Mouse (Mus musculus) E14TG2a.4 (cell line): ENCODE results near the gene 1700042G07Rik.

Experiments used
- H3K27me3 ChIP-seq: 2 replicates; pipeline ENCODE4 v1.6.1; 2014; ENCODE audit warnings: low read length, control low read depth; ENCODE audit not compliant: insufficient read depth
- H3K36me3 ChIP-seq: 2 replicates; pipeline ENCODE4 v1.6.1; 2014; ENCODE audit warnings: low read length, control low read depth; ENCODE audit not compliant: insufficient read depth
- H3K4me1 ChIP-seq: replicated peaks from 2 replicates; pipeline ENCODE4 v1.6.1; 2014; ENCODE audit warnings: low read depth, low read length, control low read depth
- H3K4me3 ChIP-seq: replicated peaks from 2 replicates; pipeline ENCODE4 v1.5.1; 2014; ENCODE audit warnings: mild to moderate bottlenecking, low read length
- H3K9me3 ChIP-seq: 2 replicates; pipeline ENCODE4 v1.6.1; 2014; ENCODE audit warnings: low read length, control low read depth
- CTCF ChIP-seq: conservative IDR thresholded peaks from 2 replicates; pipeline ENCODE4 v1.5.1; 2014; ENCODE audit warnings: low read length
- NANOG ChIP-seq: IDR thresholded peaks from 2 replicates; pipeline ENCODE4 v1.6.1; 2014; ENCODE audit warnings: borderline replicate concordance, low read length, mixed read lengths
- POU5F1 ChIP-seq: IDR thresholded peaks from 2 replicates; pipeline ENCODE4 v1.6.1; 2014; ENCODE audit warnings: low read length, borderline replicate concordance

1700042G07Rik gene

DNA sequence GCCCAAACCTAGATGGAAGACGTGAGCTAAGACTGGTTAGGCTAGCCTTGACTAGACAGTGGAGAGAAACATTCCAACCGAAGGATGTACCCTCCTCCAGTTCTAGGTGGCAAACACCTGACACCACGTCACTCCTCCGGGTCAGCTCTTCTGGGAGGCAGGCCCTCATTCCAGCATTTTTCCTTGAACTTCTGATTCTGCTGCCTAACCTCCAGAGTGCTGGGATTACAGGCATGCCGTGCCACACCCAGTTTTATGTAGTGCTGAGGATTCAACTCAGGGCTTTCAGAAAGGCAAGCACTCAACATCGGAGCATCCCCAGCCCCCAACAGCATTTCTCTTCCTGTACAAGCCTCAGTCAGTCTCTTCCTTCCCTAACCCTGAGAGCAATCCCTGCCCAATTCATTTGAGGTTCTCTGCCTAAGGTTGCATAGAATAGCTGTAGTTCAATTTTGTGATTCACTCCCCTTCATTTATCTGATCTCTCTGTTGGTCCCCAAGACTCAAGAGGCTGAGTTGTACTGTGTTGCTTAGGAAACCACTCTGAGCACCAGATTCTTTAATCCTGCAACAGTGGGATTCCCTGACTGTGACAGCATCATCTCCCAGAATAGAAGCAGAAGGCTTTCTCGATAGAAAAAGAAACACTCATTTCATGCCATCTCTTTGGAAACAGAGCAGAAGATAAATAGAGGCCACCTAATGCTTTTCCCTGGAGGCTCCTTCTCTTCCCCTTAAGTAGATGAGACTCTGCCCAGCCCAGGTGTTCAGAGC lies 32.2 kb upstream of the 1700042G07Rik start:
- H3K36me3 ChIP-seq, result peaks cover 5% of the 10 kb centered on the region; the same call in 1 of the 2 replicates
- H3K27me3 ChIP-seq, result peaks cover 31% of the 10 kb centered on the region
- no peak for TF ChIP-seq POU5F1
- peaks cover 89% of the 10 kb centered on the region for H3K4me1 ChIP-seq
- no peak overlapping the region for H3K4me3 ChIP-seq
- no peaks in the 10 kb centered on the region for H3K9me3 ChIP-seq

DNA sequence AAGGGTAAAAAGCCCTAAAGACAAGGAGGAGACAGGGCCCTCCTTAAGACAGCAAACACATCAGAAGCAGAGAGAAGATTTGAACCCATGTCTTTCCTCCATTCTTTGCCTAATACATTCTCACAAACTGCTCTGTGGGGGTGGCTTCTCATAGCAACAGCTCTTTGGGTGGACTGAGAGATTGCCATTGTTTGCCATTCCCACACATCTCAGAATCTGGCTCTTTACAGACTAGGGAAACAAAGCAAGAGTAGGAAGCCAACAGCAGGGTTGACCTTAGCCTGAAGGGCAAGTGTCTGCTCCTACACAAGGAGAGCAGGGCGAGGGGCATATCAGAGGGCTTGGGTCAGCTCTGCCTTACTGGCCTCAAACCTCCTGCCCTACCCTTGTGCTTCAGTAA lies 31.4 kb upstream of the 1700042G07Rik start:
- peaks cover 82% of the 10 kb centered on the region for H3K4me1 ChIP-seq
- no peak for TF ChIP-seq CTCF
- TF ChIP-seq POU5F1, result no peak
- TF ChIP-seq NANOG, result peak; percentile 41; the same call in 1 of the 2 replicates

DNA sequence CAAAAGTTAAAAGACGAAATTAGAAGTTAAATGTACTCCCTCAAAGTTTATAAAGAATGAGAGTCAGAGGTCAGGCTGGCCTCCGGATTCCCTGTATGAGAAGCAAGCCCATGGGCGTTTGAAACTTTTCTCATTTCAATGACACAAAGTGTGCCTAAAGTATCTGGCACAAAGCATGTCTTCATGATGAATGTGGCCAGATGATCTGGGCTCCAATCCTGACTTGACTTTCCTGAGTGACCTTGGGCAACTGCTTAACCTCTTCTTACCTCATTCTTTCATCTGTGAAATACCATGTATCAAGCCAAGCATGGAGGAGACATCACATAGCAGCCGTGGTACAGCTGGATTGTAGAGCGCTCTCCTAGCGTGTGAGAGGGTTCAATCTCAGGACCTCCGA lies 30.9 kb upstream of the 1700042G07Rik start:
- H3K9me3 ChIP-seq, result peaks cover 3% of the 10 kb centered on the region
- peaks cover 77% of the 10 kb centered on the region for H3K4me1 ChIP-seq
- H3K27me3 ChIP-seq, result peaks cover 31% of the 10 kb centered on the region
- TF ChIP-seq CTCF (no peak), NANOG (no peak), POU5F1 (no peak)
- no peak overlapping the region for H3K4me3 ChIP-seq
- H3K36me3 ChIP-seq, result no peaks in the 10 kb centered on the region

More for the DNA sequence above, 31.4 kb upstream of the 1700042G07Rik start:
- no peak overlapping the region for H3K4me3 ChIP-seq
- peaks cover 31% of the 10 kb centered on the region for H3K27me3 ChIP-seq
- H3K9me3 ChIP-seq, result no peaks in the 10 kb centered on the region
- H3K36me3 ChIP-seq, result no peaks in the 10 kb centered on the region

DNA sequence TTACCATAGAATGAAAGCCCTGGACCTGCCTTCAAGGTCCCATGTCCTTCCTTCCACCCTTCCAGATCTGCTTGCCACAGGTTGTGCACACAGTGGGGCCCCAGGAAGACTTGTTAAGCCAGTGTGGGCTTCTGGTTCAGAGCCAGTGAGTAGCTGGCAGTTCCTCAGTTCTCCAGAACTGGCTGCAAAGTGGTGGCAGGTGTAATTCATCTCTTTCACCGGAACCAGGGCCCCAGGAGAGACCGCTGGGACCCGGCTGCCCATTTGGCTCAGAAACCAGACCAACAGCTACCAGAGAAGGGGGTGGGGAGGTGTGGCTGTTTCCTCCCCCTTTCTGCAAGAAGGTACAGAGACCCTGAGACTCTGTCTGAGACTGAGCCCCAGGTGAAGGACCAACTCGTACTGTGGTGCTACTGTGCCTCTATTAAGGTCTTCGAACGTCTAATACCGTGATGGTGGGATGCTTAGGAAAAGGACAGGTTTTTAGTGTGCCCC lies 29.8 kb upstream of the 1700042G07Rik start:
- TF ChIP-seq CTCF (no peak), POU5F1 (no peak), NANOG (no peak)
- H3K27me3 ChIP-seq, result peaks cover 33% of the 10 kb centered on the region
- peak overlapping the region; percentile 83 for H3K4me3 ChIP-seq

DNA sequence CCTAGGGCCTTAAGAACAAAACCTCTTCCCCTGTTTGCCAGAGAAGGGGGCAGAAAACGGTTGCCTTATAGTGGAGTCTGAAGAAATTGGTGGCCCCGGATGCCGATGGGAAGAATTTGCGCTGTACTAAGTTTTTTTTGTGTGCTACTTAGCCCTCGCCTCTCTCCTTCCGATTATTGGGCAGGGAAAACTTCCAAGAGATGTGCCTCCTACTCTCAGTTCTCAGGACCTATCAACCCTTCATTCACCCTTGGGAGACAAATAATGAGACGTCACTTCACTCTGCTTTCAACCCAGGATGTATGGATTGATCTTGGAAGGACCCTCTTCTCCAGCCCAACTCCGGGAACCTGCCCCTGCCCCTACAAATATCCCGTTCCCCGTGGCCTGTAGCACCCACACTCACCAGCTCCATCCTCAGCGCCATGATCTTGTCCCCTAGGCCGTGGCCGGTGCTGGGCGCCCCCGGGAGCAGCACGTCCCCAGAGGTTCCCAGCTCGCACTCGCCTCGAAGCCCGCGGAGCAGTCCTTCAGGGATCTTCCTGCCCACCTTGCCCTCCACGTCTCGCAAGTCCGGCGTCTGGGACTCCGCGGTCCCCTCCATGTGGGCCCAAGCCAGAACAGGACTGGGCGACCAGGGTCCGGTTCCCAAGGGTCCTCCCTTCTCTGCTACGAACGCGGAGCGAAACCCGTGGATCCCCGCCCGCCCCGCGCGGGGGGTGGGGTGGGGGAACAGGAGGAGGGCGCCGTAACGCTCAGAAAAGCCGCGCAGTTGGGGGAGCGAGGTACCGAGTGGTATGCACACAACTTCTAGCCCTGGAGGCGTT lies 29.1 kb upstream of the 1700042G07Rik start:
- H3K4me3 ChIP-seq, result peak overlapping the region; percentile 83
- peaks cover 4% of the 10 kb centered on the region for H3K9me3 ChIP-seq
- peaks cover 58% of the 10 kb centered on the region for H3K4me1 ChIP-seq
- peaks cover 34% of the 10 kb centered on the region for H3K27me3 ChIP-seq
- no peaks in the 10 kb centered on the region for H3K36me3 ChIP-seq
- no peak for TF ChIP-seq NANOG
- no peak for TF ChIP-seq CTCF
- no peak for TF ChIP-seq POU5F1

More for the DNA sequence above, 29.8 kb upstream of the 1700042G07Rik start:
- Histone ChIP-seq H3K4me1 (peaks cover 66% of the 10 kb centered on the region), H3K36me3 (no peaks in the 10 kb centered on the region), H3K9me3 (peaks cover 4% of the 10 kb centered on the region)

DNA sequence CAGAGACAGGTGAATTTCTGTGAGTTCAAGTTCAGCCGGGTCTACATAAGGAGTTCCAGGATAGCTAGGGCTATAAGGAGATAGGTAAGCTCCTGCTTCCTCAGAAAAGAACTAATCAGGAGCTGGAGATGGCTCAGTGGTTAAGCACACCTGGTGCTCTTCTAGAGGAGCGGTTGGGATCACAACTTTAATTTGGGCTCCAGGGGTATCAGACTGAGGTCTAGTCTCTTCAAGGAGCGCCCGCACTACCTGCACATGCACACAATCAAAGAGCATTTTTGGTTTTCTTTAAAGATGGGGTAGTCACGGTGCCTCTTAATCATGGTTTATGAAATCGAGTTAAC lies 23.4 kb upstream of the 1700042G07Rik start:
- no peak for TF ChIP-seq CTCF
- TF ChIP-seq POU5F1, result no peak
- TF ChIP-seq NANOG, result no peak
- H3K36me3 ChIP-seq, result peaks cover 34% of the 10 kb centered on the region
- peak overlapping the region; percentile 89 for H3K4me3 ChIP-seq
- peaks cover 4% of the 10 kb centered on the region for H3K9me3 ChIP-seq
- H3K27me3 ChIP-seq, result peaks cover 11% of the 10 kb centered on the region
- H3K4me1 ChIP-seq, result peaks cover 47% of the 10 kb centered on the region

DNA sequence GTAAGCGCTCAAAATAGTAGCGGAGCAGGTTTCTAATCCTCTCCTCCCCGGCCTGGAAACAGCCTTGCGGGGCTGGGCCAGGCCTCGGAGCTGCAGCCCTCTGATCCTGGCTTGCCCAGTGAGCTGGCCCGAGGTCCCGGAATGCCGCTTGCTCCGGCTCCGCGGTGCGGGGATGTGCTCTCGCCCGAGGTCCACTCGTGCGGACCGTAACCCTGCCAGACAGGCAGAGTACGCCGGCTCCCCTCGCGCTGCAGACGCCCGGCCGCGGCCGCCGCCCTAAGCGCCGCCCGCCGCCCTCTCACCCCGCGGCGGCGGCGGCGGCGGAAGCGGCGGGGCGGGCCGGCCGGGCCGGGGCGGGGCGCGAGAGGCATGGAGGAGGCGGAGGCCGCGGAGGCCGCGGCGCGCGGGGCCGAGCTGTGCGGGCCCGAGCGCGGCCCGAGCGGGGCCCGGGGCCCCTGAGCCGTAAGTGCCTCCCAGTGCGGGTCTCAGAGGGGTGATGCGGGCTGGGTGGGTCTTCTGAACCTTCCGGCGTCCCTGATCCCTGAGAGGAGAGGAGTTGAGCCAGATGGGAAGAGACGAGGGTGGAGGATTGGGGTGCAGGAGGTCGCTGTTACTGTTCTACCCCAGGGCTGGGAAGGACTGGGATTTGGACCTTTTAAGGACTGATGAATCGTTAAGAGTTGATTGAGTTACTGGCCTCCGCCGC lies 22.9 kb upstream of the 1700042G07Rik start:
- Histone ChIP-seq H3K9me3 (peaks cover 4% of the 10 kb centered on the region), H3K4me3 (peak overlapping the region; percentile 89), H3K27me3 (peaks cover 6% of the 10 kb centered on the region), H3K36me3 (peaks cover 39% of the 10 kb centered on the region), H3K4me1 (peaks cover 44% of the 10 kb centered on the region)
- TF ChIP-seq NANOG, result no peak
- no peak for TF ChIP-seq CTCF
- no peak for TF ChIP-seq POU5F1

DNA sequence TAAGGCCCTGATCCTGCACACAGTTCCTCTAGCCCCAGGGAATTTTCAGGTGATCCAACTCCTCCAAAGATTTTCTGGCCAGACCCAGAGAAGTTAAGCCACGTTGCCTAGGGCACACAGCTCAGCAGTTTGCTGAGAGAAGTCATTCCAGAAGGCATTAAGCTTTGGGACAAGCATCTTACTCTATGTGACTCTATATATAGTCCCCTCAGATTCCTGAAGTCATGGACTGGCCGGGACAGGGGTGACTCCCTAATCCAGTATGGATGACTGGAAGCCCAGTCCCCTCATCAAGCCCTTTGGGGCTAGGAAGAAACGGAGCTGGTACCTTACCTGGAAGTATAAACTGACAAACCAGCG lies 22.3 kb upstream of the 1700042G07Rik start:
- Histone ChIP-seq H3K9me3 (peaks cover 4% of the 10 kb centered on the region), H3K4me3 (peak overlapping the region; percentile 89), H3K4me1 (peaks cover 44% of the 10 kb centered on the region), H3K27me3 (peaks cover 3% of the 10 kb centered on the region; the same call in 1 of the 2 replicates), H3K36me3 (peaks cover 45% of the 10 kb centered on the region)
- no peak for TF ChIP-seq NANOG
- TF ChIP-seq CTCF, result no peak
- no peak for TF ChIP-seq POU5F1
